10 mouse cellular contexts compared by ENCODE assay signal in the genomic region with DNA sequence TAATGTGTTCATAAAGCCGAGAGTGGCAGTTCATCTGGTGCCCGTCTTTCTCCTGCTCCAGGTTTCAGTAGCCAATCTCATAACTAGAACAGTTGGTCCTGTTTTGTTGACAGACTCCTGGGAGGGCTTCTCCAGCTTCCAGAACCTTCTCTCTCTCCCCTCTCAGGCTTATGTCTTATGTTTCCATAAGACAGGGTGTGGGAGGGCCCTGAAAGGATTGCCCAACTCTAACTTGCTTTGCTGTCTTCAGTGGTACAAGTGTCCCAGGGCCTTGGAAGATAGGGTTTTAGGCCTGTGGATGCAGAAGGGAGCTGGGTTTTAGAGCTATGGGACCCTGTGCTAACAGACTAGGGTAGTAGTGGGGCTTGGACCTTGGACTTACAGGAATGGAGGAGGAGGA. TPM values are rescaled to one million over a fixed set of nuclear protein-coding genes. Genes with fewer than 3 reads are reported as not detected.
DNase-seq lines count a peak whose midpoint lies in the region; ATAC-seq and TF ChIP-seq lines count a peak whose summit lies in the region.
"Had no signal": no experiment of that assay in that cellular context is flagged by ENCODE, and none has a peak within 500 bp of the region (broad histone marks: within the 10 kb centered on the region; RNA-seq: fewer than 3 reads in every experiment).

No protein-coding gene starts in this region.

- H3K27me3 ChIP-seq in liver, embryonic 11.5 days (replicated peaks; ENCODE audit: control insufficient read depth, insufficient read depth, low read length): no peaks in the 10 kb centered on the region
- peaks cover 3% of the 10 kb centered on the region for H3K27me3 ChIP-seq in forebrain, embryonic 11.5 days (ENCODE audit: control insufficient read depth, insufficient read depth, low read length)
- no peaks in the 10 kb centered on the region for H3K27me3 ChIP-seq in intestine, postnatal 0 days (replicated peaks; ENCODE audit: control insufficient read depth, insufficient read depth, low read length)
- H3K27me3 ChIP-seq in neural tube, embryonic 14.5 days (ENCODE audit: control insufficient read depth, insufficient read depth, low read length): no peaks in the 10 kb centered on the region

- DNase-seq in liver, embryonic 11.5 days (ENCODE audit: low spot score): no peak
- no peak for DNase-seq in liver
- DNase-seq in forebrain, embryonic 11.5 days (ENCODE audit: low spot score): no peak
- no peak for DNase-seq in frontal cortex, postnatal 14 days (ENCODE audit: low spot score in 2 of 2)
- no peak for DNase-seq in layer of hippocampus, adult 11-12 months (ENCODE audit: low spot score)
- DNase-seq in ovary, postnatal 36 days (ENCODE audit: low spot score): no peak
- DNase-seq: kidney, postnatal 10 days; thymus, postnatal 25 days had no signal

- peaks cover 27% of the 10 kb centered on the region for H3K4me1 ChIP-seq in liver, embryonic 11.5 days (replicated peaks; ENCODE audit: control insufficient read depth, insufficient read depth, low read length)
- peaks cover 9% of the 10 kb centered on the region; the same call in 1 of the 2 replicates for H3K4me1 ChIP-seq in forebrain, embryonic 11.5 days (replicated peaks; ENCODE audit: control insufficient read depth, insufficient read depth, low read length)
- H3K4me1 ChIP-seq in intestine, postnatal 0 days (replicated peaks; ENCODE audit: control insufficient read depth, insufficient read depth, low read length): peaks cover 14% of the 10 kb centered on the region; the same call in 1 of the 2 replicates
- peaks cover 19% of the 10 kb centered on the region for H3K4me1 ChIP-seq in neural tube, embryonic 14.5 days (ENCODE audit: control insufficient read depth, insufficient read depth, low read length)

- no peak overlapping the region for H3K4me3 ChIP-seq in liver, embryonic 11.5 days (ENCODE audit: low read depth, low read length)
- no peak overlapping the region for H3K4me3 ChIP-seq in forebrain, embryonic 11.5 days (ENCODE audit: low read depth, low read length)
- H3K4me3 ChIP-seq in intestine, postnatal 0 days (ENCODE audit: low read depth, low read length): peak overlapping the region; percentile 75
- H3K4me3 ChIP-seq in neural tube, embryonic 14.5 days (ENCODE audit: low read depth, low read length): peak overlapping the region; percentile 81

- H3K9ac ChIP-seq in liver, embryonic 11.5 days (ENCODE audit: low read depth, low read length): no peak overlapping the region
- no peak overlapping the region for H3K9ac ChIP-seq in forebrain, embryonic 11.5 days (ENCODE audit: low read length)
- H3K9ac ChIP-seq in intestine, postnatal 0 days (ENCODE audit: low read depth, low read length): peak overlapping the region; percentile 89; the same call in 1 of the 2 replicates
- peak overlapping the region; percentile 17; the same call in 1 of the 2 replicates for H3K9ac ChIP-seq in neural tube, embryonic 14.5 days (replicated peaks; ENCODE audit: low read depth, low read length)

- no peak for TF ChIP-seq CTCF in intestine, postnatal 0 days (IDR thresholded peaks at IDR 0.05; ENCODE audit: low read depth)

- peaks cover 9% of the 10 kb centered on the region; the same call in 1 of the 2 replicates for H3K36me3 ChIP-seq in liver, embryonic 11.5 days (ENCODE audit: control insufficient read depth, insufficient read depth, low read length)
- H3K36me3 ChIP-seq in forebrain, embryonic 11.5 days (ENCODE audit: control insufficient read depth, insufficient read depth, low read length): no peaks in the 10 kb centered on the region
- H3K36me3 ChIP-seq in intestine, postnatal 0 days (ENCODE audit: control insufficient read depth, insufficient read depth): peaks cover 22% of the 10 kb centered on the region
- H3K36me3 ChIP-seq in neural tube, embryonic 14.5 days (ENCODE audit: control insufficient read depth, insufficient read depth, low read length): peaks cover 15% of the 10 kb centered on the region; the same call in 1 of the 2 replicates

- no peak overlapping the region for H3K27ac ChIP-seq in liver, embryonic 11.5 days (ENCODE audit: low read depth, low read length)
- H3K27ac ChIP-seq in forebrain, embryonic 11.5 days (ENCODE audit: low read depth, low read length): no peak overlapping the region
- H3K27ac ChIP-seq in intestine, postnatal 0 days (ENCODE audit: low read depth, low read length): no peak overlapping the region
- no peak overlapping the region for H3K27ac ChIP-seq in neural tube, embryonic 14.5 days (ENCODE audit: low read depth, low read length)

- H3K9me3 ChIP-seq in liver, embryonic 11.5 days (ENCODE audit: control insufficient read depth, low read length): no peaks in the 10 kb centered on the region
- no peaks in the 10 kb centered on the region for H3K9me3 ChIP-seq in forebrain, embryonic 11.5 days (ENCODE audit: control insufficient read depth, low read length)
- no peaks in the 10 kb centered on the region for H3K9me3 ChIP-seq in intestine, postnatal 0 days (ENCODE audit: control insufficient read depth)
- no peaks in the 10 kb centered on the region for H3K9me3 ChIP-seq in neural tube, embryonic 14.5 days (ENCODE audit: control insufficient read depth, low read length)

- no peak for ATAC-seq in liver, embryonic 11.5 days (replicated peaks; ENCODE audit: low FRiP score)
- no peak for ATAC-seq in forebrain, embryonic 11.5 days (replicated peaks; ENCODE audit: low FRiP score)
- no peak for ATAC-seq in intestine, postnatal 0 days
- no peak for ATAC-seq in neural tube, embryonic 14.5 days (ENCODE audit: low read depth)

- 88% methylated on average over 2 of the region's 2 CpGs for WGBS in liver, embryonic 11.5 days
- 73% methylated on average over 2 of the region's 2 CpGs for WGBS in forebrain, embryonic 11.5 days
- WGBS in intestine, postnatal 0 days: 92% methylated on average over 2 of the region's 2 CpGs
- WGBS in neural tube, embryonic 14.5 days: 50% methylated on average over 2 of the region's 2 CpGs

- H3K4me2 ChIP-seq in liver, embryonic 11.5 days: peak overlapping the region; percentile 99; the same call in 1 of the 2 replicates
- 0 out of 2 replicates have a peak overlapping the region, but pooled peaks have one; percentile 96 for H3K4me2 ChIP-seq in forebrain, embryonic 11.5 days (ENCODE audit: low read depth, low read length, severe bottlenecking)
- peak overlapping the region; percentile 96 for H3K4me2 ChIP-seq in intestine, postnatal 0 days (replicated peaks; ENCODE audit: low read depth)
- H3K4me2 ChIP-seq in neural tube, embryonic 14.5 days (ENCODE audit: low read depth, low read length): peak overlapping the region; percentile 96

RNA-seq across cellular contexts. Expression of gene Micall1, which starts 1.8 kb away (rescaled TPM):
- 4.1 and 5.7 TPM in 2 replicates for polyA plus RNA-seq in liver, embryonic 11.5 days (2014; fragmentation: Nextera tagmentation; extraction: Ambion mirVana)
- polyA plus RNA-seq in forebrain, embryonic 11.5 days (2014; fragmentation: Nextera tagmentation; extraction: Ambion mirVana): 6.3 and 7.6 TPM in 2 replicates
- 3.7 and 5.0 TPM in 2 replicates for polyA plus RNA-seq in intestine, postnatal 0 days (2015; fragmentation: Nextera tagmentation; extraction: Ambion mirVana)
- polyA plus RNA-seq in neural tube, embryonic 14.5 days (2014; fragmentation: Nextera tagmentation; extraction: Ambion mirVana): 12.6 and 13.1 TPM in 2 replicates

RNA-seq across cellular contexts. Expression of gene Polr2f, which starts 30.3 kb away (rescaled TPM):
- 432 and 463 TPM in 2 replicates for polyA plus RNA-seq in liver, embryonic 11.5 days (2014; fragmentation: Nextera tagmentation; extraction: Ambion mirVana)
- 378 and 386 TPM in 2 replicates for polyA plus RNA-seq in forebrain, embryonic 11.5 days (2014; fragmentation: Nextera tagmentation; extraction: Ambion mirVana)
- 256 and 266 TPM in 2 replicates for polyA plus RNA-seq in intestine, postnatal 0 days (2015; fragmentation: Nextera tagmentation; extraction: Ambion mirVana)
- polyA plus RNA-seq in neural tube, embryonic 14.5 days (2014; fragmentation: Nextera tagmentation; extraction: Ambion mirVana): 276 and 304 TPM in 2 replicates

RNA-seq across cellular contexts. Expression of gene 1700088E04Rik, which starts 30.5 kb away (rescaled TPM):
- 1.8 and 2.2 TPM in 2 replicates for polyA plus RNA-seq in liver, embryonic 11.5 days (2014; fragmentation: Nextera tagmentation; extraction: Ambion mirVana)
- 9.3 and 10.6 TPM in 2 replicates for polyA plus RNA-seq in forebrain, embryonic 11.5 days (2014; fragmentation: Nextera tagmentation; extraction: Ambion mirVana)
- polyA plus RNA-seq in intestine, postnatal 0 days (2015; fragmentation: Nextera tagmentation; extraction: Ambion mirVana): 4.2 and 5.2 TPM in 2 replicates
- 13.3 and 18.0 TPM in 2 replicates for polyA plus RNA-seq in neural tube, embryonic 14.5 days (2014; fragmentation: Nextera tagmentation; extraction: Ambion mirVana)

RNA-seq across cellular contexts. Expression of gene Eif3l, which starts 35.5 kb away (rescaled TPM):
- 257 and 291 TPM in 2 replicates for polyA plus RNA-seq in liver, embryonic 11.5 days (2014; fragmentation: Nextera tagmentation; extraction: Ambion mirVana)
- 245 and 254 TPM in 2 replicates for polyA plus RNA-seq in forebrain, embryonic 11.5 days (2014; fragmentation: Nextera tagmentation; extraction: Ambion mirVana)
- polyA plus RNA-seq in intestine, postnatal 0 days (2015; fragmentation: Nextera tagmentation; extraction: Ambion mirVana): 97.0 and 100 TPM in 2 replicates
- polyA plus RNA-seq in neural tube, embryonic 14.5 days (2014; fragmentation: Nextera tagmentation; extraction: Ambion mirVana): 169 and 183 TPM in 2 replicates

RNA-seq across cellular contexts. Expression of gene Ankrd54, which starts 47.8 kb away (rescaled TPM):
- polyA plus RNA-seq in liver, embryonic 11.5 days (2014; fragmentation: Nextera tagmentation; extraction: Ambion mirVana): 57.2 and 61.5 TPM in 2 replicates
- 61.6 and 67.1 TPM in 2 replicates for polyA plus RNA-seq in forebrain, embryonic 11.5 days (2014; fragmentation: Nextera tagmentation; extraction: Ambion mirVana)
- polyA plus RNA-seq in intestine, postnatal 0 days (2015; fragmentation: Nextera tagmentation; extraction: Ambion mirVana): 44.1 and 48.8 TPM in 2 replicates
- 45.9 and 46.2 TPM in 2 replicates for polyA plus RNA-seq in neural tube, embryonic 14.5 days (2014; fragmentation: Nextera tagmentation; extraction: Ambion mirVana)

Comparison
In these comparisons a context has a peak if more than half of its experiments do, and no peak if none do; other contexts are left out.
1. H3K4me3 ChIP-seq: peak in intestine, postnatal 0 days (single experiment) and neural tube, embryonic 14.5 days (single experiment); none in liver, embryonic 11.5 days (single experiment) and forebrain, embryonic 11.5 days (single experiment).
2. H3K9ac ChIP-seq: peak in intestine, postnatal 0 days (single experiment) and neural tube, embryonic 14.5 days (single experiment); none in liver, embryonic 11.5 days (single experiment) and forebrain, embryonic 11.5 days (single experiment).
3. Peak in every context shown above with its lines, with median percentiles within 50 percentile points of each other: H3K4me2 ChIP-seq.